Mouse (Mus musculus) megakaryocyte, embryonic 14.5 days (primary cell): ENCODE data around the gene Tax1bp1.

ENCODE experiments used
- FLI1 ChIP-seq: IDR thresholded peaks from 2 replicates; pipeline ENCODE4 v1.6.1; 2012; ENCODE audit warnings: low read length, inconsistent platforms, mixed read lengths
- GATA1 ChIP-seq: IDR thresholded peaks from 3 replicates; pipeline ENCODE4 v1.6.1; 2012; ENCODE audit warnings: mixed read lengths, low read length, inconsistent platforms, borderline replicate concordance

GRCm38 (mm10) chr6:52779546-52779945, 66.0 kb downstream of the Tax1bp1 start:
- TF ChIP-seq GATA1 = no peak
- no peak for TF ChIP-seq FLI1
